ENCODE assay signal across 8 mouse cellular contexts in genomic region chr7:74555416-74555815, GRCm38 (mm10). TPM values are rescaled to one million over a fixed set of nuclear protein-coding genes. Genes with fewer than 3 reads are reported as not detected.
DNase-seq lines count a peak whose midpoint lies in the region; ATAC-seq lines count a peak whose summit lies in the region.

No protein-coding gene starts in this region.

- WGBS in intestine, embryonic 14.5 days: 20% methylated on average over 6 of the region's 6 CpGs
- WGBS in macrophage (ENCODE audit: missing documents): 19% methylated on average over 6 of the region's 6 CpGs

- peak overlapping the region; percentile 70; the same call in 1 of the 2 replicates for H3K4me3 ChIP-seq in intestine, embryonic 14.5 days (ENCODE audit: low read depth, low read length)
- H3K4me3 ChIP-seq in macrophage (ENCODE audit: inconsistent target): peak overlapping the region; percentile 32

- peak overlapping the region; percentile 62; the same call in 1 of the 2 replicates for H3K27ac ChIP-seq in intestine, embryonic 14.5 days (ENCODE audit: low read depth)
- no peak overlapping the region for H3K27ac ChIP-seq in macrophage

- intact Hi-C loops in gastrocnemius, postnatal 36 days (cut with DNase I): loop anchor here (1.0 to 2.0 kb wide), 3 partner anchors 148 to 555 kb away; no protein-coding TSS in a partner anchor

- H3K9ac ChIP-seq in intestine, embryonic 14.5 days (ENCODE audit: low read length): no peak overlapping the region

- H3K27me3 ChIP-seq in intestine, embryonic 14.5 days (replicated peaks; ENCODE audit: control insufficient read depth, insufficient read depth, low read length): peaks cover 20% of the 10 kb centered on the region

- DNase-seq in adrenal gland, adult 8-10 months: peak; percentile 57
- DNase-seq in embryo, embryonic 10.5 days (ENCODE audit: low spot score): peak; percentile 83
- DNase-seq in gastrocnemius, postnatal 36 days: peak; percentile 57 to 64
- no peak for DNase-seq in intestine, embryonic 14.5 days (ENCODE audit: low spot score)
- DNase-seq in left cerebral cortex, adult 9 months (ENCODE audit: low spot score in 2 of 2): peak; percentile 30 to 81
- DNase-seq in right cerebral cortex, adult 18-20 months: peak; percentile 78
- DNase-seq in B cell, adult 2 months: no peak

- no peaks in the 10 kb centered on the region for H3K36me3 ChIP-seq in intestine, embryonic 14.5 days (ENCODE audit: control insufficient read depth, insufficient read depth, low read length)
- no peaks in the 10 kb centered on the region for H3K36me3 ChIP-seq in macrophage (ENCODE audit: inconsistent target)

- peaks cover 15% of the 10 kb centered on the region for H3K4me1 ChIP-seq in intestine, embryonic 14.5 days (replicated peaks; ENCODE audit: control insufficient read depth, insufficient read depth, low read length)

- no peaks in the 10 kb centered on the region for H3K79me2 ChIP-seq in macrophage (ENCODE audit: inconsistent target)

- peak overlapping the region; percentile 92 for H3K4me2 ChIP-seq in intestine, embryonic 14.5 days (ENCODE audit: low read length)

- no peak for ATAC-seq in intestine, embryonic 14.5 days (replicated peaks; ENCODE audit: low FRiP score, low TSS enrichment, low read depth)

- H3K9me3 ChIP-seq in intestine, embryonic 14.5 days (ENCODE audit: control insufficient read depth, low read length): no peaks in the 10 kb centered on the region

RNA-seq across cellular contexts. Expression of gene Slco3a1, which starts 0.8 kb away (rescaled TPM):
- 10 to 100 TPM; 29.6 to 44.1 (median 39.0) TPM for total RNA-seq in adrenal gland, adult 8-10 months (2022)
- 10 to 100 TPM; 56.9 to 64.7 TPM for total RNA-seq in gastrocnemius, postnatal 36 days (2021)
- polyA plus RNA-seq in intestine, embryonic 14.5 days (2014; fragmentation: Nextera tagmentation; extraction: Ambion mirVana): 6.8 and 7.9 TPM in 2 replicates
- total RNA-seq in macrophage (2018; cell fraction: chromatin; rRNA removed): 100 to 1,000 TPM in 10 of 26 experiments, 10 to 100 TPM in 7, 1 to 10 TPM in 9; 1.3 to 637 (median 81.0) TPM
- total RNA-seq in macrophage (2018; cell fraction: cytosol; rRNA removed): 10 to 100 TPM in 13 of 26 experiments, 1 to 10 TPM in 13; 1.2 to 68.0 (median 16.8) TPM
- total RNA-seq in macrophage (2018; cell fraction: nucleus; rRNA removed): 100 to 1,000 TPM in 13 of 26 experiments, 10 to 100 TPM in 5, 1 to 10 TPM in 8; 4.9 to 313 (median 92.3) TPM
- polyA plus RNA-seq in macrophage (2018): 1.2 to 5.1 TPM (median 1.2 TPM) in 3 replicates

Comparison
In these comparisons a context has a peak if more than half of its experiments do, and no peak if none do; other contexts are left out.
1. DNase-seq: peak in adrenal gland, adult 8-10 months (single experiment), embryo, embryonic 10.5 days (single experiment), gastrocnemius, postnatal 36 days (2 of 2), left cerebral cortex, adult 9 months (2 of 2) and right cerebral cortex, adult 18-20 months (single experiment); none in intestine, embryonic 14.5 days (single experiment) and B cell, adult 2 months (0 of 2).